ENCODE assay signal across 8 mouse cellular contexts in genomic region chr2:181600226-181600758, GRCm38 (mm10). TPM values are rescaled to one million over a fixed set of nuclear protein-coding genes. Genes with fewer than 3 reads are reported as not detected.
DNase-seq lines count a peak whose midpoint lies in the region; ATAC-seq and TF ChIP-seq lines count a peak whose summit lies in the region.

No protein-coding gene starts in this region.

- WGBS in kidney, adult 2 months = 44% methylated on average over 6 of the region's 6 CpGs
- WGBS in bone marrow, adult 2 months = 66% methylated on average over 6 of the region's 6 CpGs
- WGBS in forebrain, postnatal 0 days = 72% methylated on average over 6 of the region's 6 CpGs
- 68% methylated on average over 6 of the region's 6 CpGs for WGBS in macrophage (ENCODE audit: missing documents)

- TF ChIP-seq CTCF in kidney, adult 2 months (conservative IDR thresholded peaks at IDR 0.05; ENCODE audit: insufficient read depth, insufficient read length, low read depth, low read length) = no peak
- no peak for TF ChIP-seq CTCF in bone marrow, adult 2 months (IDR thresholded peaks at IDR 0.05; ENCODE audit: control insufficient read depth, insufficient read depth, low read length)
- no peak for TF ChIP-seq CTCF in forebrain, postnatal 0 days (IDR thresholded peaks at IDR 0.05; ENCODE audit: low read depth)

- no peak for ATAC-seq in forebrain, postnatal 0 days

- H3K9me3 ChIP-seq in forebrain, postnatal 0 days (ENCODE audit: low read length) = no peaks in the 10 kb centered on the region

- peaks cover 9% of the 10 kb centered on the region; the same call in 1 of the 2 replicates for H3K4me1 ChIP-seq in kidney, adult 2 months (ENCODE audit: control insufficient read depth, insufficient read depth, low read length)
- H3K4me1 ChIP-seq in bone marrow, adult 2 months (ENCODE audit: control insufficient read depth, insufficient read depth, low read length) = peaks cover 1% of the 10 kb centered on the region; the same call in 1 of the 2 replicates
- H3K4me1 ChIP-seq in forebrain, postnatal 0 days (ENCODE audit: insufficient read depth) = peaks cover 13% of the 10 kb centered on the region

- no peaks in the 10 kb centered on the region for H3K36me3 ChIP-seq in kidney, adult 2 months (ENCODE audit: control insufficient read depth, insufficient read depth, low read length)
- H3K36me3 ChIP-seq in forebrain, postnatal 0 days (ENCODE audit: insufficient read depth) = peaks cover 10% of the 10 kb centered on the region; the same call in 1 of the 2 replicates
- H3K36me3 ChIP-seq in macrophage (ENCODE audit: inconsistent target) = no peaks in the 10 kb centered on the region

- peak overlapping the region; percentile 57 for H3K4me2 ChIP-seq in forebrain, postnatal 0 days (ENCODE audit: low read depth)

- peak overlapping the region; percentile 69 for H3K27ac ChIP-seq in kidney, adult 2 months (ENCODE audit: insufficient read depth, low read depth, low read length)
- peak overlapping the region; percentile 75; the same call in 1 of the 2 replicates for H3K27ac ChIP-seq in bone marrow, adult 2 months (ENCODE audit: control insufficient read depth, insufficient read depth, low read depth, low read length, poor library complexity)
- peak overlapping the region; percentile 84; the same call in 1 of the 2 replicates for H3K27ac ChIP-seq in forebrain, postnatal 0 days (ENCODE audit: low read depth, low read length)
- peak overlapping the region; percentile 62; the same call in 1 of the 2 replicates for H3K27ac ChIP-seq in macrophage

- peaks cover 38% of the 10 kb centered on the region for H3K79me2 ChIP-seq in macrophage (ENCODE audit: inconsistent target)

- no peak for TF ChIP-seq POLR2A in kidney, adult 2 months (IDR thresholded peaks at IDR 0.05; ENCODE audit: low read depth, low read length)
- no peak for TF ChIP-seq POLR2A in bone marrow, adult 2 months (IDR thresholded peaks at IDR 0.05; ENCODE audit: borderline replicate concordance, control insufficient read depth, low read depth, low read length)

- H3K9ac ChIP-seq in forebrain, postnatal 0 days = peak overlapping the region; percentile 94

- DNase-seq in kidney, adult 2 months = no peak
- DNase-seq in kidney, postnatal 36 days = no peak
- no peak for DNase-seq in forebrain, postnatal 0 days
- no peak for DNase-seq in gastrocnemius, postnatal 10 days
- DNase-seq in ovary, postnatal 36 days (ENCODE audit: low spot score) = no peak
- DNase-seq in lung, postnatal 4 days = no peak

- H3K4me3 ChIP-seq in kidney, adult 2 months (ENCODE audit: insufficient read depth, low read depth, low read length) = peak overlapping the region; percentile 96
- peak overlapping the region; percentile 67 for H3K4me3 ChIP-seq in bone marrow, adult 2 months (replicated peaks; ENCODE audit: control insufficient read depth, low read depth, low read length)
- peak overlapping the region; percentile 87 for H3K4me3 ChIP-seq in forebrain, postnatal 0 days (ENCODE audit: low read depth, low read length)
- H3K4me3 ChIP-seq in macrophage (ENCODE audit: inconsistent target) = peak overlapping the region; percentile 89; the same call in 1 of the 2 replicates

- H3K27me3 ChIP-seq in kidney, adult 2 months (replicated peaks; ENCODE audit: control insufficient read depth, insufficient read depth, low read length) = no peaks in the 10 kb centered on the region
- H3K27me3 ChIP-seq in forebrain, postnatal 0 days (ENCODE audit: insufficient read depth, low read length) = no peaks in the 10 kb centered on the region

RNA-seq across cellular contexts. Expression of gene Samd10, which starts 1.3 kb away (rescaled TPM):
- polyA plus RNA-seq in kidney, adult 2 months (2012; rRNA removed) = 26.1 and 30.2 TPM in 2 replicates
- polyA plus RNA-seq in bone marrow, adult 2 months (2011; ENCODE audit: insufficient read depth, insufficient read length, low replicate concordance, missing spikeins) = 0.75 and 6.5 TPM in 2 replicates
- total RNA-seq in forebrain, postnatal 0 days (2014; rRNA removed) = 64.9 and 85.6 TPM in 2 replicates
- 82.6 and 108 TPM in 2 replicates for polyA plus RNA-seq in forebrain, postnatal 0 days (2015; fragmentation: Nextera tagmentation; extraction: Ambion mirVana)
- total RNA-seq in macrophage (2018; cell fraction: chromatin; rRNA removed) = 1 to 10 TPM in 19 of 26 experiments, under 1 TPM in 3, not detected in 4; 0.37 to 8.2 (median 1.9) TPM
- 1 to 10 TPM; 2.0 to 5.1 (median 4.0) TPM for total RNA-seq in macrophage (2018; cell fraction: cytosol; rRNA removed)
- total RNA-seq in macrophage (2018; cell fraction: nucleus; rRNA removed) = 1 to 10 TPM in 21 of 26 experiments, under 1 TPM in 5; 0.30 to 6.7 (median 2.1) TPM
- 2.1 to 3.8 TPM (median 2.8 TPM) in 3 replicates for polyA plus RNA-seq in macrophage (2018)
- total RNA-seq in gastrocnemius, postnatal 10 days (2021) = 1 to 10 TPM in 1 of 2 experiments, under 1 TPM in 1; 0.85 to 1.2 TPM

RNA-seq across cellular contexts. Expression of gene Zfp512b, which starts 7.7 kb away (rescaled TPM):
- polyA plus RNA-seq in kidney, adult 2 months (2012; rRNA removed) = 32.2 and 41.3 TPM in 2 replicates
- polyA plus RNA-seq in bone marrow, adult 2 months (2011; ENCODE audit: insufficient read depth, insufficient read length, low replicate concordance, missing spikeins) = 12.6 and 31.9 TPM in 2 replicates
- total RNA-seq in forebrain, postnatal 0 days (2014; rRNA removed) = 74.6 and 75.6 TPM in 2 replicates
- 44.7 and 62.3 TPM in 2 replicates for polyA plus RNA-seq in forebrain, postnatal 0 days (2015; fragmentation: Nextera tagmentation; extraction: Ambion mirVana)
- total RNA-seq in macrophage (2018; cell fraction: chromatin; rRNA removed) = 100 to 1,000 TPM in 4 of 26 experiments, 10 to 100 TPM in 22; 19.9 to 129 (median 61.5) TPM
- total RNA-seq in macrophage (2018; cell fraction: cytosol; rRNA removed) = 10 to 100 TPM in 10 of 26 experiments, 1 to 10 TPM in 16; 4.3 to 17.0 (median 9.1) TPM
- 10 to 100 TPM in 25 of 26 experiments, 1 to 10 TPM in 1; 9.3 to 85.8 (median 32.2) TPM for total RNA-seq in macrophage (2018; cell fraction: nucleus; rRNA removed)
- 6.0 to 12.6 TPM (median 6.7 TPM) in 3 replicates for polyA plus RNA-seq in macrophage (2018)
- total RNA-seq in gastrocnemius, postnatal 10 days (2021) = 10 to 100 TPM; 28.4 to 32.4 TPM

RNA-seq across cellular contexts. Expression of gene Prpf6, which starts 8.6 kb away (rescaled TPM):
- 19.6 and 22.1 TPM in 2 replicates for polyA plus RNA-seq in kidney, adult 2 months (2012; rRNA removed)
- 15.7 and 27.7 TPM in 2 replicates for polyA plus RNA-seq in bone marrow, adult 2 months (2011; ENCODE audit: insufficient read depth, insufficient read length, low replicate concordance, missing spikeins)
- total RNA-seq in forebrain, postnatal 0 days (2014; rRNA removed) = 45.8 and 49.6 TPM in 2 replicates
- polyA plus RNA-seq in forebrain, postnatal 0 days (2015; fragmentation: Nextera tagmentation; extraction: Ambion mirVana) = 43.7 and 46.5 TPM in 2 replicates
- total RNA-seq in macrophage (2018; cell fraction: chromatin; rRNA removed) = 100 to 1,000 TPM in 2 of 26 experiments, 10 to 100 TPM in 24; 38.7 to 108 (median 60.6) TPM
- 10 to 100 TPM; 28.1 to 46.4 (median 36.0) TPM for total RNA-seq in macrophage (2018; cell fraction: cytosol; rRNA removed)
- total RNA-seq in macrophage (2018; cell fraction: nucleus; rRNA removed) = 10 to 100 TPM; 31.5 to 58.8 (median 42.5) TPM
- polyA plus RNA-seq in macrophage (2018) = 34.2 to 55.4 TPM (median 34.6 TPM) in 3 replicates
- total RNA-seq in gastrocnemius, postnatal 10 days (2021) = 10 to 100 TPM; 26.7 to 33.4 TPM

RNA-seq across cellular contexts. Expression of gene Uckl1, which starts 15.6 kb away (rescaled TPM):
- 107 and 130 TPM in 2 replicates for polyA plus RNA-seq in kidney, adult 2 months (2012; rRNA removed)
- 36.5 and 129 TPM in 2 replicates for polyA plus RNA-seq in bone marrow, adult 2 months (2011; ENCODE audit: insufficient read depth, insufficient read length, low replicate concordance, missing spikeins)
- 55.8 and 59.1 TPM in 2 replicates for total RNA-seq in forebrain, postnatal 0 days (2014; rRNA removed)
- polyA plus RNA-seq in forebrain, postnatal 0 days (2015; fragmentation: Nextera tagmentation; extraction: Ambion mirVana) = 42.7 and 43.0 TPM in 2 replicates
- total RNA-seq in macrophage (2018; cell fraction: chromatin; rRNA removed) = 100 to 1,000 TPM; 122 to 491 (median 295) TPM
- 10 to 100 TPM; 23.5 to 49.1 (median 30.0) TPM for total RNA-seq in macrophage (2018; cell fraction: cytosol; rRNA removed)
- 100 to 1,000 TPM in 21 of 26 experiments, 10 to 100 TPM in 5; 82.3 to 303 (median 162) TPM for total RNA-seq in macrophage (2018; cell fraction: nucleus; rRNA removed)
- 32.9 to 57.2 TPM (median 33.9 TPM) in 3 replicates for polyA plus RNA-seq in macrophage (2018)
- 10 to 100 TPM; 36.5 to 43.5 TPM for total RNA-seq in gastrocnemius, postnatal 10 days (2021)

RNA-seq across cellular contexts. Expression of gene Gm29797, which starts 56.5 kb away (rescaled TPM):
- 0.11 TPM in 1 of 2 replicates, not detected in the other for polyA plus RNA-seq in kidney, adult 2 months (2012; rRNA removed)
- not detected in 2 replicates for polyA plus RNA-seq in bone marrow, adult 2 months (2011; ENCODE audit: insufficient read depth, insufficient read length, low replicate concordance, missing spikeins)
- total RNA-seq in forebrain, postnatal 0 days (2014; rRNA removed) = not detected in 2 replicates
- polyA plus RNA-seq in forebrain, postnatal 0 days (2015; fragmentation: Nextera tagmentation; extraction: Ambion mirVana) = not detected in 2 replicates
- 1 to 10 TPM in 1 of 26 experiments, not detected in 25; 1.2 TPM for total RNA-seq in macrophage (2018; cell fraction: chromatin; rRNA removed)
- total RNA-seq in macrophage (2018; cell fraction: cytosol; rRNA removed) = not detected
- total RNA-seq in macrophage (2018; cell fraction: nucleus; rRNA removed) = 1 to 10 TPM in 1 of 26 experiments, not detected in 25; 1.1 TPM
- polyA plus RNA-seq in macrophage (2018) = not detected in 3 replicates
- total RNA-seq in gastrocnemius, postnatal 10 days (2021) = not detected
